In genomic region chr17:50010096-50010495, GRCm38 (mm10) we compare ENCODE assay signal across 21 mouse cellular contexts.
DNase-seq lines count a peak whose midpoint lies in the region; ATAC-seq and TF ChIP-seq lines count a peak whose summit lies in the region.
"Had no signal": no experiment of that assay in that cellular context is flagged by ENCODE, and none has a peak within 500 bp of the region (broad histone marks: within the 10 kb centered on the region; RNA-seq: fewer than 3 reads in every experiment).

No protein-coding gene starts in this region.

- 0 out of 2 replicates have a peak overlapping the region, but pooled peaks have one; percentile 10 for H3K27ac ChIP-seq in heart, embryonic 13.5 days (replicated peaks)
- H3K27ac ChIP-seq in lung, embryonic 14.5 days (ENCODE audit: low read depth), result no peak overlapping the region
- no peak overlapping the region for H3K27ac ChIP-seq in MEL (ENCODE audit: control insufficient read depth, low read depth, low read length)
- no peak overlapping the region for H3K27ac ChIP-seq in forebrain, embryonic 16.5 days (ENCODE audit: low read length)
- H3K27ac ChIP-seq: embryonic facial prominence, embryonic 13.5 days; forebrain, embryonic 15.5 days; hindbrain, embryonic 10.5 days; hindbrain, embryonic 15.5 days had no signal

- TF ChIP-seq EP300 in MEL (IDR thresholded peaks at IDR 0.05; ENCODE audit: low read depth in 1 of 2, low read length in 2 of 2), result peak in 1 of 2 experiments; percentile 16; a peak in 1 of 4 replicates

- H3K4me1 ChIP-seq in heart, embryonic 13.5 days, result peaks cover 34% of the 10 kb centered on the region
- H3K4me1 ChIP-seq in lung, embryonic 14.5 days (ENCODE audit: insufficient read depth), result no peaks in the 10 kb centered on the region; the same call in 1 of the 2 replicates
- H3K4me1 ChIP-seq in MEL (ENCODE audit: control insufficient read depth in 1 of 2, insufficient read depth in 2 of 2, low read length in 2 of 2), result peaks cover 2 to 8% of the 10 kb centered on the region in 2 experiments; a peak in 1 of 4 replicates
- peaks cover 20% of the 10 kb centered on the region for H3K4me1 ChIP-seq in forebrain, embryonic 16.5 days (replicated peaks; ENCODE audit: control insufficient read depth, insufficient read depth, low read length)

- H3K27me3 ChIP-seq in heart, embryonic 13.5 days (replicated peaks), result no peaks in the 10 kb centered on the region
- no peaks in the 10 kb centered on the region for H3K27me3 ChIP-seq in lung, embryonic 14.5 days (ENCODE audit: insufficient read depth, low read length)
- no peaks in the 10 kb centered on the region for H3K27me3 ChIP-seq in MEL (ENCODE audit: control insufficient read depth in 1 of 2, insufficient read depth in 2 of 2, low read length in 2 of 2)
- H3K27me3 ChIP-seq in forebrain, embryonic 16.5 days (replicated peaks; ENCODE audit: control insufficient read depth, insufficient read depth, low read length), result no peaks in the 10 kb centered on the region
- H3K27me3 ChIP-seq: CH12.LX; embryonic facial prominence, embryonic 13.5 days; forebrain, embryonic 15.5 days; hindbrain, embryonic 15.5 days had no signal

- H3K79me2 ChIP-seq in MEL (ENCODE audit: control insufficient read depth, insufficient read depth, low read length, poor library complexity), result no peaks in the 10 kb centered on the region

- DNase-seq in heart, adult 9 months (ENCODE audit: low spot score in 2 of 2), result no peak
- peak; percentile 51 for DNase-seq in lung, embryonic 14.5 days
- DNase-seq in lung, postnatal 4 days, result no peak
- DNase-seq in MEL (ENCODE audit: low read depth, low spot score), result peak; percentile 19
- DNase-seq: adrenal gland, adult 2 months; adrenal gland, postnatal 25 days; cerebellum, adult 11 months; cerebellum, adult 8-10 months; cerebellum, postnatal 25 days; gastrocnemius, postnatal 10 days; heart, adult 18-20 months had no signal

- H3K9ac ChIP-seq in heart, embryonic 13.5 days, result no peak overlapping the region
- no peak overlapping the region for H3K9ac ChIP-seq in lung, embryonic 14.5 days
- no peak overlapping the region for H3K9ac ChIP-seq in MEL (ENCODE audit: control insufficient read depth, low read depth, low read length, poor library complexity, severe bottlenecking)
- no peak overlapping the region for H3K9ac ChIP-seq in forebrain, embryonic 16.5 days (replicated peaks; ENCODE audit: low read depth, low read length)
- H3K9ac ChIP-seq: embryonic facial prominence, embryonic 13.5 days; forebrain, embryonic 15.5 days; hindbrain, embryonic 15.5 days had no signal

- H3K36me3 ChIP-seq in heart, embryonic 13.5 days, result no peaks in the 10 kb centered on the region
- H3K36me3 ChIP-seq in lung, embryonic 14.5 days (ENCODE audit: insufficient read depth), result no peaks in the 10 kb centered on the region
- peaks cover 2 to 5% of the 10 kb centered on the region in 2 experiments for H3K36me3 ChIP-seq in MEL (ENCODE audit: control insufficient read depth in 1 of 2, insufficient read depth in 2 of 2, low read length in 2 of 2)
- H3K36me3 ChIP-seq in forebrain, embryonic 16.5 days (ENCODE audit: control insufficient read depth, insufficient read depth), result no peaks in the 10 kb centered on the region
- H3K36me3 ChIP-seq: embryonic facial prominence, embryonic 13.5 days; forebrain, embryonic 15.5 days; hindbrain, embryonic 10.5 days; hindbrain, embryonic 15.5 days had no signal

- no peak for ATAC-seq in heart, embryonic 13.5 days (ENCODE audit: extremely low read depth, insufficient number of reproducible peaks, low FRiP score, low TSS enrichment)
- ATAC-seq in lung, embryonic 14.5 days (ENCODE audit: insufficient read depth), result no peak
- ATAC-seq in megakaryocyte progenitor cell, adult 5-6 weeks (replicated peaks; ENCODE audit: poor library complexity), result 0 out of 2 replicates have a peak, but pooled peaks have one; percentile 10
- ATAC-seq in forebrain, embryonic 16.5 days, result no peak
- ATAC-seq: forebrain, embryonic 15.5 days; inflammation-experienced regulatory T-cells, adult 6 months had no signal

- TF ChIP-seq CTCF in lung, embryonic 14.5 days (IDR thresholded peaks at IDR 0.05; ENCODE audit: low read depth), result no peak
- TF ChIP-seq CTCF in MEL (IDR thresholded peaks at IDR 0.05 in 2 of 3, conservative IDR thresholded peaks at IDR 0.05 in 1 of 3; ENCODE audit: control insufficient read depth in 1 of 3, insufficient read depth in 1 of 3, low read depth in 2 of 3, low read length in 3 of 3, poor library complexity in 1 of 3, severe bottlenecking in 1 of 3), result no peak

- no peak for TF ChIP-seq RAD21 in MEL (IDR thresholded peaks at IDR 0.05; ENCODE audit: low read depth, low read length)

- TF ChIP-seq POLR2A in MEL (IDR thresholded peaks at IDR 0.05; ENCODE audit: control insufficient read depth in 1 of 2, insufficient read depth in 1 of 2, low read depth in 1 of 2, low read length in 2 of 2, poor library complexity in 1 of 2), result no peak

- no peaks in the 10 kb centered on the region; the same call in 1 of the 2 replicates for H3K9me3 ChIP-seq in heart, embryonic 13.5 days
- no peaks in the 10 kb centered on the region for H3K9me3 ChIP-seq in lung, embryonic 14.5 days (ENCODE audit: low read depth, low read length)
- H3K9me3 ChIP-seq in MEL (replicated peaks; ENCODE audit: insufficient read depth, low read length), result no peaks in the 10 kb centered on the region
- no peaks in the 10 kb centered on the region for H3K9me3 ChIP-seq in forebrain, embryonic 16.5 days (ENCODE audit: control insufficient read depth, low read length)
- H3K9me3 ChIP-seq: embryonic facial prominence, embryonic 13.5 days; forebrain, embryonic 15.5 days; hindbrain, embryonic 10.5 days; hindbrain, embryonic 15.5 days had no signal

- WGBS in heart, embryonic 13.5 days, result 8% methylated on average over 4 of the region's 4 CpGs
- WGBS in lung, embryonic 14.5 days, result 16% methylated on average over 4 of the region's 4 CpGs
- 70% methylated on average over 4 of the region's 4 CpGs for WGBS in forebrain, embryonic 16.5 days

- no peak overlapping the region for H3K4me3 ChIP-seq in heart, embryonic 13.5 days
- H3K4me3 ChIP-seq in lung, embryonic 14.5 days (ENCODE audit: low read depth, low read length), result no peak overlapping the region
- no peak overlapping the region for H3K4me3 ChIP-seq in MEL (ENCODE audit: control insufficient read depth in 1 of 2, insufficient read depth in 1 of 2, low read depth in 2 of 2, low read length in 2 of 2)
- H3K4me3 ChIP-seq in forebrain, embryonic 16.5 days (replicated peaks; ENCODE audit: low read length), result no peak overlapping the region
- H3K4me3 ChIP-seq: embryonic facial prominence, embryonic 13.5 days; forebrain, embryonic 15.5 days; hindbrain, embryonic 10.5 days; hindbrain, embryonic 15.5 days had no signal

- H3K4me2 ChIP-seq in heart, embryonic 13.5 days, result no peak overlapping the region
- H3K4me2 ChIP-seq in lung, embryonic 14.5 days, result no peak overlapping the region
- H3K4me2 ChIP-seq in forebrain, embryonic 16.5 days (ENCODE audit: low read length), result no peak overlapping the region
- H3K4me2 ChIP-seq: embryonic facial prominence, embryonic 13.5 days; forebrain, embryonic 15.5 days; heart, embryonic 11.5 days; hindbrain, embryonic 15.5 days had no signal

TF ChIP-seq in MEL, 35 proteins besides CTCF, POLR2A, EP300 and RAD21:
- no peak for TF ChIP-seq ETS1 (IDR thresholded peaks at IDR 0.05; ENCODE audit: low read depth, low read length)
- TF ChIP-seq GATA1 (IDR thresholded peaks at IDR 0.05; ENCODE audit: low read depth, low read length), result peak; percentile 29; the same call in 1 of the 2 replicates

Comparison
In these comparisons a context has a peak if more than half of its experiments do, and no peak if none do; other contexts are left out.
1. DNase-seq: peak in lung, embryonic 14.5 days (single experiment) and MEL (single experiment); none in heart, adult 9 months (0 of 2) and lung, postnatal 4 days (0 of 2).